Mouse (Mus musculus) gastrocnemius, postnatal 25 days (tissue): ENCODE measurements around the gene Ap2b1. TPM values are rescaled to one million over a fixed set of nuclear protein-coding genes. Genes with fewer than 3 reads are reported as not detected.
A peak's percentile ranks its signal among the peaks of the same experiment; 100 is the strongest.
"Not testable (repeated sequence)": the region's sequence is repeated elsewhere in the genome, so short reads cannot be mapped to it uniquely, and the experiment has no call there.

ENCODE experiments used
- DNase-seq: peaks from one replicate; pipeline ENCODE4 v3.0.0; 2022
- total RNA-seq, 2 experiments: library from RNA; stranded (reverse); gene quantifications; 1 replicate in 1 of 2; 2 replicates in 1 of 2; pipeline ENCODE4 v1.2.3; 2021

Ap2b1 gene
- total RNA-seq, 2 experiments from 2014 or later, result 30.1 to 32.3 TPM

DNA sequence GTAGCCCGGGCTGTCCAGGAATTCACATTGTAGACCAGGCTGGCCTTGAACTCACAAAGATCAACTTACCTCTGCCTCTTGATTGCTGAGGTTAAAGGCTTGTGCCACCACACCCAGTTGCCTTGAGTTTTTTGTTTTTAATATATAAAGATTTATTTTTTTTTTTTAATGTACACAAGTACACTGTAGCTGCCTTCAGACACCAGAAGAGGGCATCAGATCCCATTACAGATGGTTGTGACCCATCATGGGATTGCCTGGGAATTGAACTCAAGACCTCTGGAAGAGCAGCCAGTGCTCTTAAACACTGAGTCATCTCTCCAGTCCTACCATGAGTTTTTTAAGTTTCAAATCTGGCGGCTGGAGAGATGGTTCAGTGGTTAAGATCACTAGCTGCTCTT lies 2.6 kb downstream of the Ap2b1 start:
- DNase-seq, result no peak

- DNase-seq, result no peak
These were observed 3.3 kb downstream of the Ap2b1 start for GRCm38 (mm10) chr11:83302124-83302523.

- peak; percentile 91 for DNase-seq
These were observed 3.9 kb downstream of the Ap2b1 start, which contains the start of gene Pex12 for GRCm38 (mm10) chr11:83302526-83303251. TSS of gene Pex12 (minus strand) at chr11:83302586.

DNA sequence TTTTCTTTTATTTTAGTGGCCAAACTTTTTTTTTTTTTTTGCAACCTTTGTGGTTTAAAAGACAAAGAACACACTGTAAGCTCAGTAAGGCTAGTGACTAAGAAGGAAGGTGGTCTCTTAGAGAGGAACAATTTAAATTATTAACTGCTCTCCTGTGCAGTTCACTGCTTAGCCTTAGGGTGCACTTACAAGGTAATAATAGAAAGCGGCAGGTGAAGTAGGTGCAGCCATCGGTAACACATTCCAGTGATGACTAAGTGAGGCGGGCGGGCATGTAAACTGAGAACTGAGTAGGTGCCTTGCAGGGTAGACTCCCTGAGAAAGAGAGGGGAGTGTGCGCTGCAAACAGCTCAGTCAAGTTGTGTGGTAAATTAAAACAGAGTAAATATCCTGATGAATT lies 4.9 kb downstream of the Ap2b1 start:
- DNase-seq, result no peak

DNA sequence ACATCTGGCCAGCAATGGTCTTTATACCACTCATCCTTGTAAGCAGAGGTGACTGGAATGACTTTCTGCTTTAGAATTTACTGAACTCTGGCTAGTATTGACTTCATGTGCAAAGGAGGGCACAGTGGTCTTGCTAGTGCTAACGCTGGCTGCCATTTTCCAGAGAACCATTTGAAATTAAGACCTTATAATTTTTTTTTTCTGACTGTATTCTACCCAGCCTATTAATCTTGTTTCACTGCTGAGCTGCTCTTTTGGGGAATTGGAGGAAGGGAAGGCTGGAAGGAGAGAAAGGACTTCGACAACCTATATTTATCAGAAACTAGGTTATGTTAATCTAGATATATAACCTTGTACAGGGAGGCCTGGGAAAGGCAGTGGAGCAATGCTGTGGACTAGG lies 5.7 kb downstream of the Ap2b1 start:
- no peak for DNase-seq

DNA sequence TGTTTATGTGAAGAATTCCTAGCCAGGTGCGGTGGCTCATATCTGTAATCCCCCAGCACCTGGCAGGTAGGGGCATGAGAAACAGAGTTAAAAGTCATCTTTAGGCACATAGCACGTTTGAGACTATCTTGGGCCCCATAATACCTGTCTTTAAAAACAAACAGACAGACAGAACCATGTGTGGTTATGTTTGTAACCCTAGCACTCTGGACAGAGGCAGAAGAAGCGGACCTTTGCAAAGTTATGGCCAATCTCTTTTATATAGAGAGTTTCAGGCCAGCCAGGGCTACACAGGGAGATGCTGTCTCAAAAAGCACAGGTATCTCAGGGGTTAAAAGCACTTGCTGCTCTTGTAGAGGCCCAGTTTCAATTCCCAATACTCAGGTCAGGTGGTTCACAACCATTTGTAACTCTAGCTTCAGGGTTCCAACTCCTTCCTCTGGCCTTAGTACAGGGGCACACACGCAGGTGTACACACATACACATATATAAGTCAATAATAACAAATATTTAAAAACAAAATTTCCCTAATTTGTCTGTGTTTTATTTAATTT lies 8.0 kb downstream of the Ap2b1 start:
- DNase-seq, result no peak

- no peak for DNase-seq
These were observed 13.6 kb downstream of the Ap2b1 start for GRCm38 (mm10) chr11:83312471-83312870.

DNA sequence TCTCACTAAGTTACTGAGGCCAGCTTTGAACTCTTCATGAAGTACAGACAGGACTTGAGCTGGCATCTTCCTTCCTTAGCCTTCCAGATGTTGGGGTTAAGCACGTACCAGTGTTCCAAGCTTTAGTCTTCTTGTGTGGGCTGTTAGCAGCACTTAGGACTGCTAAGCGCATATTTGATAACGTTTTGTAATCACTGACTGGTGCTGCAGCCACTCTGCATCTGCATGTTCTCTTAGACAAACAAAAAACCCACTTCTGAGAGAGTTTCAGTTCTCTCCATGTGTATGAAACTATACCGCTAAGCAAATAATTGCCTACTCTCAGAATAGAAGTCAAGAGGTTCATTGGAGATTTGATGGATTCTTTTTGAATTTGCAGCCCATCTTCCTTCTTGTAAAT lies 20.2 kb downstream of the Ap2b1 start:
- DNase-seq, result no peak

GRCm38 (mm10) chr11:83326692-83327091 lies 27.9 kb downstream of the Ap2b1 start:
- DNase-seq, result not testable (repeated sequence)

GRCm38 (mm10) chr11:83327427-83327826 lies 28.6 kb downstream of the Ap2b1 start:
- DNase-seq, result no peak

DNA sequence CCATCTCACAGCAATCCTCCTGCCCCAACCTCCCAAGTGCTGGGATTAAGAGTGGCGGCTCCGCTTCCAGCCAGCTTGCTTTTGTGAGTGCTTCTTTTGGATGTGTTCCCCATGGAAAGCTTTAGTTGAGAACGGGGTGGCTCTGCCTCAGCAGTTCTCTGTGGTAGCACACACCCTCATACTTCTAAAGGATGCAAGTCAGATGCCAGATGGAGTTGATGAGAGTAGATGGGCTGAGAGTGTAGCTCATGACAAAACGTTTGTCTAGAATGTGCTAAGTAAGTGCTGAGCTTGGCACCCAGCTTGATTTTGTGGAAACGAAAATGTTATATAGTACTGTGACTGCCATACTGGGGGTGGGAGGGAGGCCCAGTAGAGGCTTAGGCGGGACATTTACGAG lies 37.0 kb downstream of the Ap2b1 start:
- DNase-seq, result no peak

DNA sequence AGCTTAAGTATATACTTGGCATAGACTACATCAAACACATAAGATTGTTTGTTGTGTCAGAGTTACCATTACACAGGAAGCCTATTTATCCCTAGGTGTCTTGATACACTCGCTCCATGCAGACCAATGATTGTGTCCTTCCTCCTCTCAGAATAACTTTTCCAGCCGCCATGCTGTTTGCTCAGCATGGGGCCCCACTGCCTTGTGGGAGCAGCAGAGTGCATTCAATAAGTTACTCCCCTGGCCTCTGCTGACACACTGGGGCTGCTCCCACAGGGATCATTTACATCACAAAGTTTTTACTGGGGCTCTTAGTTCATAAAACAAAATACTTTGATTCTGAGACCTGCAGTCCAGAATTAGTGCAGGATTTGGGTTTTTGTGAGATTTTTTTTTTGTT lies 40.9 kb downstream of the Ap2b1 start:
- no peak for DNase-seq

- no peak for DNase-seq
These were observed 43.0 kb downstream of the Ap2b1 start for GRCm38 (mm10) chr11:83341716-83342245.

- DNase-seq, result no peak
These were observed 56.6 kb downstream of the Ap2b1 start for GRCm38 (mm10) chr11:83355428-83355827.

DNA sequence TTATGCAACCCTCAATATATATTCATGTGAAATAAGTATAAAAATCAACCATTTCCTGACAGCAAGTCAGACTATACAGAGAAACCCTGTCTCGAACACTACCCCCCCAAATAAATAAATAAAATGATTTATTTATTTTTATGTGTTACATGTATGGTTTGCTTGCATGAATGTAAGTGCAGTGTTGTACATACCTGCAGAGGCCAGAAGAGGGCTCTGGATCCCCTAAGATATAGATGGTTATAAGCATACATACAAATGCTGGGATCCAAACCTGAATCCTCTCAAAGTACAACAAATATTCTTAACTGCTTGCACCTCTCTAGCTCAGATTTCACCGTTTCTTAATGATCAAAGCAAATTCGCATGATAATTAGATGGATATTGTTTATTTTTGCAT lies 58.6 kb downstream of the Ap2b1 start:
- no peak for DNase-seq

DNA sequence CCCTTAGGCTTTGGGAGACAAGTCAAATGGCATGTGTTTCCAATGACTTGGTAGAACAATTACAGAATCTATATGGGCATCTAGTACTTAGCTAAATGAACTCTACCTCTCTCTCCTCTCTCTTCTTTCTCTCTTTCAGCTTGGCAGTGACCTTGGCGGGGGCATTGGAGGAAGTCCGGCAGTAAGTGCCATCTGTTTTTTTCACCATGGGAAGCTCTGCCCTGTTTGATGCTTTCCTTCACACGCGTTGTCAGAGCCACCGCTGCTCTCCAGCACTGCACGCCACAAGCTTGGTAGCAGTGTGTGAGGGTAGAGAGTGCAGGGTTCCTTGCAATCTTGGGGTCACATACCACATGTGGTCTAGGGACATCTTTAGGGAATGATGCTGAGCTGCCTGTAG lies 65.8 kb downstream of the Ap2b1 start:
- no peak for DNase-seq

DNA sequence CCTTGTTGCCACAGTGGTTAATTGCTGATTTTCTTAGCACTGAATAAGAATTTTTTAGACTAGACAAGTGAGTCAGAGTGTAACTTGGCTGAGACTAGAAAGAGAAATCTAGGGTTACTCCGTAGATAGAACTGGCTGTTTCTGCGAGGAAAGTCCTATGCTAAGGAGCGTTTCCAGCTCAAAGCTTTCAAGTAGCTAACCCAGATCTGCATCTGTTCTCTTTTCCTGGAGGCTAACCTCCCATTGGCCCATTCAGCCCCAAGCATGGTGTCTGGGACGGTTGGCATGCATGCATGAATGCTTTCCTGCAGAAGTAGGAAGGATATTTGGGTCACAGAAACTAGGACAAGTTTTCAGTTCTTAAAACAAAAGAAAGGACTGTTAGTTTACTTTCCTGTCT lies 72.4 kb downstream of the Ap2b1 start:
- DNase-seq, result no peak

DNA sequence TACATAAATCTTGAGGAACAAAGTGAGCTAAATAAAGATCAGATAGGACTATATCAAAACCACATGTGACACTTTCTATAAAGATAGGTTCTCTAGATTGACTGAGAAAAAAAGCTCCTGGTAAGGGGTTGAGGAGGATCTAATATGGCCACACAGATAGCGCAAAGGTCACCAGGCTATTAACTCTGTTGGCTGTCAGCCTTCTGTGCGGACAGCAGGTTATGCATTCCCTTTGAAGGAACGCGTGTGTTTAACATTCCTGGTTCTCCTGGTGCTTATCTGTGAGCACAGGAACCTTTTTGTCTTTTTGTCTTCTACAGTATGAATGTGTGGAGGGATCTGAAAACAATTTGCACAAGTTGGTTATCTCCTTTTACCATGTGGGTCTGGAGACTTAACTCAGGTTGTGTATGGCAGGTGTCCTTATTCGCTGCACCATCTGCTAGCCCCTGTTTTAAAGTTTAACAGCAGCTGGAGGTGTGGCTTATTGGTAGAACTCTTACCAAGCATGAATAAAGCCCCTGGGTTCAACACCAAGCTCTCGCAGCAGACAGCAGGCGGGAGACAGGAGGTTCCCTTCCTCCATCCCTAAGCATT lies 81.0 kb downstream of the Ap2b1 start:
- no peak for DNase-seq

DNA sequence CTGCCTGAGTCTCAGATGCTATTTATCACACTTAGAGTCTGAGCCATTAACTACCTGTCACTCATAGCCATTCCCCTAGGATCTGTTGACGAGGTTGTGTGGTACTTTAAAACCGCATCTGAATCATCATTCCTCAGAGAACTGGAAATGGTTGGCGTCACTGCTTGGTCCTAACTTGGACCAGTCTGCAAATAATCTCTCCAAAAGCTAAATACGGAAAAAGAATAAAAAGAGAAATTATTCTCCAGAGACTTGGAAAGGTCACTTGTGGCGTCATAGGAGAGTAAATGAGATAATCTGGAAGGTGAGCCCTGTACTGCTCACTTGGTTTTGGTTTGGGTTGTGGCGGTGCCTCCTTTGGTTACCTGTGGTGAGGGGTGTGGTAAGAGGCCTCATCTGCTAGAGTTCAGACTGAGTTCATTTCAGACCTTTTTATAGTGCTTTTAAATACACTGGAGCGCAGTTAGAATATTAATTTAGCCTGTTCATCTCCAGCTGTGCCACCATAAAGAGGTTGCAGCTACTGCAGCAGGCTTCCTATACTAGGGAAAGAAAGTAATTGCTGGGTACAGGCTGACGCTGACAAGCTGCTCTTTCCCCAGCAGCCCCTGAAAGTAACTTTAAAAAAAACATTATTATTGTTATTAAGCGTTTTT lies 84.2 kb downstream of the Ap2b1 start:
- no peak for DNase-seq

GRCm38 (mm10) chr11:83383532-83383887 lies 84.7 kb downstream of the Ap2b1 start:
- DNase-seq, result no peak

DNA sequence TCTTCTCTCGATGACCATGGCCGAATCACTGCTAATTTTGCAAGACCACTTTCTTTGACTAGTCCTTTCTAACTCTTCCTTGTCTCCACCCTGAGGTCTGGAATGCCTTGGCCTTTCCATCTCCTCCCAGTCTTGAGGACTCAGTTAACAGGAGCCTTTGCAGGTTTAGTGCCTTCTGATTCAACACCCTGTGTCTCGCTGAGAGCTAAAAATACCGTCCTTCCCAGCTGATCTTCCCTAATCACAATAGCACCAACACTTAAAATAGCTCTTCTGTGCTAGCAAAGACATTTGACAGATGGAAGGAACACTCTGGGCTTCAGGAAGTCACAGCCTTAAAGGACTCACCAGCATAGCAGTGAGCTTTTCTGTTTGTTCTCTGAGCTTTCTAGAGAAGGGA lies 94.2 kb downstream of the Ap2b1 start:
- no peak for DNase-seq

- no peak for DNase-seq
These were observed 96.1 kb downstream of the Ap2b1 start for GRCm38 (mm10) chr11:83394802-83395439.

- no peak for DNase-seq
These were observed 98.8 kb downstream of the Ap2b1 start for GRCm38 (mm10) chr11:83397626-83398025.
